Mouse (Mus musculus): ENCODE data around the gene Btnl10.

GRCm38 (mm10) chr11:58944136-58944535 lies 26.4 kb downstream of the Btnl10 start:
- no peak for TF ChIP-seq CTCF (IDR thresholded peaks at IDR 0.05; ENCODE audit: low read depth, low read length)
- no peak for TF ChIP-seq POLR2AphosphoS5 (IDR thresholded peaks at IDR 0.05; ENCODE audit: insufficient replicate concordance, low read depth, low read length)
- TF ChIP-seq TAL1 (conservative IDR thresholded peaks at IDR 0.05; ENCODE audit: low read depth, low read length), result no peak
- no peak for TF ChIP-seq GATA2 (IDR thresholded peaks at IDR 0.05; ENCODE audit: borderline replicate concordance, low read depth, low read length)
- no peak for TF ChIP-seq GATA1 (IDR thresholded peaks at IDR 0.05; ENCODE audit: borderline replicate concordance, low read length)
